Mouse (Mus musculus): ENCODE measurements at regions not wholly inside any gene's neighbourhood (a gene's known extent, or its start where the extent isn't known, plus 50 kb on each side); places are given as distances from the start of the nearest gene placed in this dataset.

- no peak overlapping the region for H3K27ac ChIP-seq
- intact Hi-C loops (cut with DNase I) = no loop called here
- H3K4me3 ChIP-seq = no peak overlapping the region
- DNase-seq = no peak
- no peak for TF ChIP-seq CTCF (IDR thresholded peaks at IDR 0.05)
These were observed 573.9 kb upstream of the Cblb start for GRCm38 (mm10) chr16:51457166-51457565.

- intact Hi-C loops (cut with DNase I) = no loop called here
- H3K27ac ChIP-seq = no peak overlapping the region
These were observed 555.3 kb upstream of the Cblb start for GRCm38 (mm10) chr16:51475690-51476089.

GRCm38 (mm10) chr16:51496096-51496495 is 534.9 kb upstream of the Cblb start:
- TF ChIP-seq CTCF (IDR thresholded peaks at IDR 0.05) = no peak
- intact Hi-C loops (cut with DNase I) = no loop called here
- no peak for DNase-seq
- no peak overlapping the region for H3K27ac ChIP-seq
- no peak overlapping the region for H3K4me3 ChIP-seq

More at GRCm38 (mm10) chr16:51475690-51476089, 555.3 kb upstream of the Cblb start:
- no peak for TF ChIP-seq CTCF (IDR thresholded peaks at IDR 0.05)
- H3K4me3 ChIP-seq = no peak overlapping the region
- no peak for DNase-seq

GRCm38 (mm10) chr16:51497777-51498176 is 533.2 kb upstream of the Cblb start:
- Histone ChIP-seq H3K4me3 (no peak overlapping the region), H3K27ac (no peak overlapping the region)
- intact Hi-C loops (cut with DNase I) = no loop called here
- TF ChIP-seq CTCF (IDR thresholded peaks at IDR 0.05) = no peak
- DNase-seq = no peak

GRCm38 (mm10) chr16:51517079-51517478 is 513.9 kb upstream of the Cblb start:
- no peak overlapping the region for H3K4me3 ChIP-seq

GRCm38 (mm10) chr16:51520762-51521161 is 510.3 kb upstream of the Cblb start:
- H3K4me3 ChIP-seq = no peak overlapping the region
- no peak overlapping the region for H3K27ac ChIP-seq
- no peak for TF ChIP-seq CTCF (IDR thresholded peaks at IDR 0.05)
- DNase-seq = no peak
- intact Hi-C loops (cut with DNase I) = no loop called here

More at GRCm38 (mm10) chr16:51517079-51517478, 513.9 kb upstream of the Cblb start:
- intact Hi-C loops (cut with DNase I) = no loop called here
- DNase-seq = no peak
- H3K27ac ChIP-seq = no peak overlapping the region
- TF ChIP-seq CTCF (IDR thresholded peaks at IDR 0.05) = no peak

GRCm38 (mm10) chr16:51521317-51522092 is 509.5 kb upstream of the Cblb start:
- TF ChIP-seq CTCF (IDR thresholded peaks at IDR 0.05) = no peak
- no peak for DNase-seq
- intact Hi-C loops (cut with DNase I) = no loop called here
- H3K27ac ChIP-seq = no peak overlapping the region
- no peak overlapping the region for H3K4me3 ChIP-seq

GRCm38 (mm10) chr16:51524023-51524422 is 507.0 kb upstream of the Cblb start:
- no peak for TF ChIP-seq CTCF (IDR thresholded peaks at IDR 0.05)
- intact Hi-C loops (cut with DNase I) = no loop called here
- no peak for DNase-seq
- Histone ChIP-seq H3K27ac (no peak overlapping the region), H3K4me3 (no peak overlapping the region)

GRCm38 (mm10) chr16:51532496-51532895 is 498.5 kb upstream of the Cblb start:
- H3K27ac ChIP-seq = no peak overlapping the region
- intact Hi-C loops (cut with DNase I) = no loop called here
- no peak overlapping the region for H3K4me3 ChIP-seq
- TF ChIP-seq CTCF (IDR thresholded peaks at IDR 0.05) = no peak
- DNase-seq = no peak

GRCm38 (mm10) chr16:51543769-51544168 is 487.3 kb upstream of the Cblb start:
- no peak for TF ChIP-seq CTCF (IDR thresholded peaks at IDR 0.05)
- DNase-seq = no peak
- Histone ChIP-seq H3K27ac (no peak overlapping the region), H3K4me3 (no peak overlapping the region)
- intact Hi-C loops (cut with DNase I) = no loop called here

- H3K27ac ChIP-seq = no peak overlapping the region
- intact Hi-C loops (cut with DNase I) = no loop called here
- no peak for DNase-seq
- H3K4me3 ChIP-seq = no peak overlapping the region
- no peak for TF ChIP-seq CTCF (IDR thresholded peaks at IDR 0.05)
These were observed 484.0 kb upstream of the Cblb start for GRCm38 (mm10) chr16:51547032-51547431.

- intact Hi-C loops (cut with DNase I) = no loop called here
These were observed 468.0 kb upstream of the Cblb start for GRCm38 (mm10) chr16:51562866-51563658.

GRCm38 (mm10) chr16:51564064-51564463 is 467.0 kb upstream of the Cblb start:
- Histone ChIP-seq H3K27ac (no peak overlapping the region), H3K4me3 (no peak overlapping the region)
- intact Hi-C loops (cut with DNase I) = no loop called here
- TF ChIP-seq CTCF (IDR thresholded peaks at IDR 0.05) = no peak
- DNase-seq = no peak

More at GRCm38 (mm10) chr16:51562866-51563658, 468.0 kb upstream of the Cblb start:
- Histone ChIP-seq H3K27ac (no peak overlapping the region), H3K4me3 (no peak overlapping the region)
- TF ChIP-seq CTCF (IDR thresholded peaks at IDR 0.05) = no peak
- no peak for DNase-seq
